Mouse (Mus musculus): ENCODE results near the gene Nkpd1.

GRCm38 (mm10) chr7:19500420-19501363, 16.9 kb upstream of the Nkpd1 start:
- TF ChIP-seq POLR2A (IDR thresholded peaks at IDR 0.05; ENCODE audit: low read depth, low read length) (no peak), CTCF (IDR thresholded peaks at IDR 0.05; ENCODE audit: extremely low read depth, insufficient read depth, insufficient read length, insufficient replicate concordance) (no peak)
